Mouse (Mus musculus) ES-E14 (cell line): ENCODE measurements at regions not wholly inside any gene's neighbourhood (a gene's known extent, or its start where the extent isn't known, plus 50 kb on each side); places are given as distances from the start of the nearest gene placed in this dataset.

Experiments
- DNase-seq: peaks from one replicate; pipeline ENCODE4 v3.0.0-alpha.2; 2013; ENCODE audit warnings: low read depth, low spot score
- H3K27ac ChIP-seq: 2 replicates; pipeline ENCODE4 v1.5.1; 2012; ENCODE audit warnings: low read depth, mild to moderate bottlenecking, low read length, moderate library complexity, mixed read lengths; ENCODE audit not compliant: poor library complexity, insufficient read depth, severe bottlenecking
- H3K36me3 ChIP-seq: 2 replicates; pipeline ENCODE4 v1.6.1; 2012; ENCODE audit warnings: mild to moderate bottlenecking, low read length, moderate library complexity, mixed read lengths; ENCODE audit not compliant: control insufficient read depth, poor library complexity, insufficient read depth, severe bottlenecking
- H3K4me1 ChIP-seq, 2 experiments: fragments of 150-350 bp in 1 of 2; sonication (generic) in 1 of 2; 2 replicates each; pipeline ENCODE4 v1.6.1; 2012; ENCODE audit warnings: low read length in 2 of 2, mild to moderate bottlenecking in 1 of 2, mixed read lengths in 1 of 2; ENCODE audit not compliant: control insufficient read depth in 2 of 2, insufficient read depth in 2 of 2, poor library complexity in 1 of 2
- H3K4me3 ChIP-seq, 2 experiments: fragments of 150-350 bp in 1 of 2; sonication (generic) in 1 of 2; 2 replicates each; pipeline ENCODE4 v1.5.1; 2012; ENCODE audit warnings: low read length in 2 of 2, low read depth in 1 of 2, mild to moderate bottlenecking in 1 of 2, mixed read lengths in 1 of 2; ENCODE audit not compliant: insufficient read depth in 1 of 2, poor library complexity in 1 of 2, severe bottlenecking in 1 of 2
- H3K9ac ChIP-seq: 2 replicates; pipeline ENCODE4 v1.6.1; 2012; ENCODE audit warnings: low read depth, mild to moderate bottlenecking, low read length, mixed read lengths; ENCODE audit not compliant: poor library complexity, insufficient read depth, severe bottlenecking
- H3K9me3 ChIP-seq: fragments of 150-350 bp; sonication (generic); 2 replicates; pipeline ENCODE4 v1.6.1; 2012; ENCODE audit warnings: low read depth, mild to moderate bottlenecking, low read length; ENCODE audit not compliant: control insufficient read depth, insufficient read depth
- CHD2 ChIP-seq: IDR thresholded peaks from 2 replicates; pipeline ENCODE4 v1.6.1; 2014; ENCODE audit warnings: mild to moderate bottlenecking, low read depth, low read length, inconsistent platforms
- HCFC1 ChIP-seq: IDR thresholded peaks from 2 replicates; pipeline ENCODE4 v1.6.1; 2012; ENCODE audit warnings: low read length, inconsistent platforms, borderline replicate concordance; ENCODE audit not compliant: insufficient read depth
- MAFK ChIP-seq: IDR thresholded peaks from 2 replicates; pipeline ENCODE4 v1.6.1; 2014; ENCODE audit warnings: mild to moderate bottlenecking, low read depth, low read length, inconsistent platforms; ENCODE audit not compliant: insufficient read depth
- ZC3H11A ChIP-seq: IDR thresholded peaks from 2 replicates; pipeline ENCODE4 v1.6.1; 2012; ENCODE audit warnings: low read depth, mild to moderate bottlenecking, inconsistent platforms, low read length, borderline replicate concordance
- ZNF384 ChIP-seq: IDR thresholded peaks from 2 replicates; pipeline ENCODE4 v1.6.1; 2012; ENCODE audit warnings: low read depth, low read length, inconsistent platforms
- in situ Hi-C, 2 experiments: fragments of 600-800 bp; cut with MboI; formaldehyde crosslinking; loops; one replicate each; pipeline ENCODE4 v1.15.1; 2025; ENCODE audit warnings: low sequenced_read_pairs in 2 of 2, inconsistent platforms in 1 of 2; ENCODE audit not compliant: unreplicated experiment in 2 of 2

GRCm38 (mm10) chr12:48929035-48929434 lies 453.4 kb upstream of the Foxg1 start:
- H3K27ac ChIP-seq: no peak overlapping the region
- no peaks in the 10 kb centered on the region for H3K4me1 ChIP-seq
- no peak for DNase-seq
- H3K36me3 ChIP-seq: no peaks in the 10 kb centered on the region
- H3K4me3 ChIP-seq: no peak overlapping the region
- TF ChIP-seq ZNF384: no peak
- H3K9me3 ChIP-seq: no peaks in the 10 kb centered on the region
- in situ Hi-C loops: no loop called here
- no peak overlapping the region for H3K9ac ChIP-seq

GRCm38 (mm10) chr12:48946505-48946904 lies 436.0 kb upstream of the Foxg1 start:
- peak; percentile 15 for DNase-seq
- Histone ChIP-seq H3K4me1 (no peaks in the 10 kb centered on the region), H3K4me3 (no peak overlapping the region), H3K9me3 (no peaks in the 10 kb centered on the region), H3K9ac (no peak overlapping the region), H3K27ac (no peak overlapping the region), H3K36me3 (no peaks in the 10 kb centered on the region)
- in situ Hi-C loops: no loop called here
- no peak for TF ChIP-seq ZNF384
- no peak for TF ChIP-seq CHD2

DNA sequence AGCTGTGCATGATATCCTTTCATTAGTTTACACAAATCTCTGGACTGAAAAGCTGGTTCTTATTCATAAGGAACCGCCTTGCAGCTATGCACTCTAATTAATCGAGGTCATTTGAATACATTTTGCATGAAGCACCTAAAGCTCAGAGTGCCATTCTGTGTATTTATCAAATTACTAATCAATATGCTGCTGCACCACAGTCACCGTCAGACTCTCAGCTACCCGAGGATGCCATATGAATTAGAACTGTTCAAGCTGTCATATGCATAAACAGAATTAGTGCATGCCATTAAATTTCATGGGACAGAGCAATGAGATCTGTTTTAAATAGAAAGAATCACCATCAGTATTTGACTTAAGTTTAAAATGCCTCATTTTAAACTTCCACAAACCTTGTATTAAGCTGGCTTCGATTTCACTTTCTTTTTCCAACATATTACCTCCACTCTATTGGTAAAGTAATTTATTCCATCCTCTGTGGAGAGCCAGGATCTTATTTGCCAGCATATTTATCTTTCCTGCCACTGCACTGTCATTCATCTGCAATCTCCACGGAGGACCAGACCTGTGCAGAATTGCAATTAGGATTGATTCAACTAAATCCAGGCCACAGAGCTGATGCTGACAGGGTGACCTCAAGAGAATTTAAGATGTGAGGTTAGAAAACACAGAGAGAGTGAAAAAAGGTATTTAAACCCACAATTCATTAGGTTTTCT lies 423.0 kb upstream of the Foxg1 start:
- Histone ChIP-seq H3K9ac (no peak overlapping the region), H3K9me3 (no peaks in the 10 kb centered on the region), H3K27ac (no peak overlapping the region), H3K36me3 (no peaks in the 10 kb centered on the region), H3K4me1 (no peaks in the 10 kb centered on the region), H3K4me3 (no peak overlapping the region)
- DNase-seq: no peak
- TF ChIP-seq CHD2 (no peak), HCFC1 (no peak), ZNF384 (no peak), MAFK (no peak), ZC3H11A (no peak)
- in situ Hi-C loops: no loop called here

- Histone ChIP-seq H3K4me1 (no peaks in the 10 kb centered on the region), H3K4me3 (no peak overlapping the region), H3K27ac (no peak overlapping the region), H3K9ac (no peak overlapping the region), H3K9me3 (no peaks in the 10 kb centered on the region), H3K36me3 (no peaks in the 10 kb centered on the region)
- no peak for DNase-seq
- in situ Hi-C loops: no loop called here
- TF ChIP-seq ZNF384 (no peak), ZC3H11A (no peak), HCFC1 (no peak), CHD2 (no peak), MAFK (no peak)
Measured at GRCm38 (mm10) chr12:48960056-48960455, 422.4 kb upstream of the Foxg1 start.

DNA sequence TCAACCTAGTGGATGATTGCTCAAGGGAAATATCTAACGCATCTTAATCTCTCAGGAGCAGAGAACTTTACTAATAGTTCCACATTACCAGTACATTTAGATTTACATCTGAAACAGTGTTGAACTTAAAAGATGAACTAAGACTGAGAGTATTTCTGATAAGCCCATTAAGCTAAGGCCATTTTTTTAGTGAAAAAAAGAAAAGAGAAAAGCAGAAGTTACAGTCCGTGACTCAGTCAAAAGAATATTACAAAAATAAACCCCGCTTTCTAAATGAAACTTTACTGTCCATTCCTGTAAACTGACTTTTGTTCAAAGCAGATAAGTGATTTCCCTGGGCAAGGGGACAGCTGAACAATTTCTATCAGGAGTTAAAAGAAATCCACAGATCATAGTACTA lies 419.0 kb upstream of the Foxg1 start:
- H3K9me3 ChIP-seq: no peaks in the 10 kb centered on the region
- no peak overlapping the region for H3K4me3 ChIP-seq
- TF ChIP-seq CHD2 (no peak), HCFC1 (no peak), MAFK (no peak), ZC3H11A (no peak), ZNF384 (no peak)
- no peak overlapping the region for H3K27ac ChIP-seq
- no peak for DNase-seq
- no peaks in the 10 kb centered on the region for H3K4me1 ChIP-seq
- no peak overlapping the region for H3K9ac ChIP-seq
- in situ Hi-C loops: no loop called here
- no peaks in the 10 kb centered on the region for H3K36me3 ChIP-seq
